Mouse (Mus musculus) ovary, adult 10 weeks (tissue): ENCODE results near the gene Rfc1. TPM values are rescaled to one million over a fixed set of nuclear protein-coding genes. Genes with fewer than 3 reads are reported as not detected.

ENCODE experiments used
- polyA plus RNA-seq: library from polyadenylated mRNA; stranded (reverse); fragments of 350-450 nt; fragmentation: Illumina TruSeq; extraction: RNeasy Lipid Tissue Mini Kit (QIAGEN cat#74804); gene quantifications from one replicate; pipeline ENCODE4 v1.2.3, GENCODE M21; 2014

The Rfc1 gene
- polyA plus RNA-seq: 51.5 TPM

GRCm38 (mm10) chr5:65335298-65336074 lies at the start of gene Rfc1:
TSS of gene Rfc1 (minus strand) at chr5:65335670.

GRCm38 (mm10) chr5:65348168-65348567 lies 12.7 kb upstream of the Rfc1 start, which contains the start of gene Klb:
TSS of gene Klb (plus strand) at chr5:65348314.

Other genes with a start within 250 kb of the Rfc1 start
- 0.60 TPM for gene Tmem156, start 243.5 kb downstream of the Rfc1 start, polyA plus RNA-seq
- gene Klhl5, start 228.1 kb downstream of the Rfc1 start, polyA plus RNA-seq: 102 TPM
- 26.2 TPM for gene Wdr19, start 136.0 kb downstream of the Rfc1 start, polyA plus RNA-seq
- 0.37 TPM for gene Klb, start 12.6 kb upstream of the Rfc1 start, polyA plus RNA-seq
- 1,219 TPM for gene Rpl9, start 55.8 kb upstream of the Rfc1 start, polyA plus RNA-seq
- 73.1 TPM for gene Lias, start 55.8 kb upstream of the Rfc1 start, polyA plus RNA-seq
- gene Ugdh, start 100.3 kb upstream of the Rfc1 start, polyA plus RNA-seq: 160 TPM
- not detected for gene Gm43552, start 157.2 kb upstream of the Rfc1 start, polyA plus RNA-seq
- gene Smim14, start 201.5 kb upstream of the Rfc1 start, polyA plus RNA-seq: 281 TPM
- gene Ube2k, start 201.6 kb upstream of the Rfc1 start, polyA plus RNA-seq: 129 TPM